Mouse (Mus musculus): ENCODE results near the gene Derl3.
A peak's percentile ranks its signal among the peaks of the same experiment; 100 is the strongest.

DNA sequence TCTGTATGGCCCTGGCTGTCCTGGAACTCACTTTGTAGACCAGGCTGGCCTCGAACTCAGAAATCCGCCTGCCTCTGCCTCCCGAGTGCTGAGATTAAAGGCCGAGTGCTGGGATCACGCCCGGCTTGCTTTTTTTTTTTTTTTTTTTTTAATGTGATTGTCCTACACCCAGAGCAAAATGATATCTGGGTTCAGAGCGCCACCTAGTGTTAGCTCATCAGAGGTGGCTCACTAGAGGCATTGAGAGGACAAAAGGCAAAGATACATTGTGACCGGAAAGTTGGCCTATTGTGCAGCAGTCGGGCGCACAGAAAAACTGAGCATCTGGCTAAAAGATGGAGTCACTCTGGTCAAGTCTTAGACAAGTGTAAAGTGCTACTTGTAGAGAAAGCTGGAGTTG is 39.8 kb upstream of the Derl3 start:
- TF ChIP-seq TAL1 (conservative IDR thresholded peaks at IDR 0.05; ENCODE audit: low read depth, low read length) = no peak
- peak; percentile 26; the same call in 1 of the 2 replicates for TF ChIP-seq CTCF (IDR thresholded peaks at IDR 0.05; ENCODE audit: low read depth, low read length)
- TF ChIP-seq GATA1 (IDR thresholded peaks at IDR 0.05; ENCODE audit: borderline replicate concordance, low read length) = no peak
